Mouse (Mus musculus): ENCODE results near the gene Swap70.

DNA sequence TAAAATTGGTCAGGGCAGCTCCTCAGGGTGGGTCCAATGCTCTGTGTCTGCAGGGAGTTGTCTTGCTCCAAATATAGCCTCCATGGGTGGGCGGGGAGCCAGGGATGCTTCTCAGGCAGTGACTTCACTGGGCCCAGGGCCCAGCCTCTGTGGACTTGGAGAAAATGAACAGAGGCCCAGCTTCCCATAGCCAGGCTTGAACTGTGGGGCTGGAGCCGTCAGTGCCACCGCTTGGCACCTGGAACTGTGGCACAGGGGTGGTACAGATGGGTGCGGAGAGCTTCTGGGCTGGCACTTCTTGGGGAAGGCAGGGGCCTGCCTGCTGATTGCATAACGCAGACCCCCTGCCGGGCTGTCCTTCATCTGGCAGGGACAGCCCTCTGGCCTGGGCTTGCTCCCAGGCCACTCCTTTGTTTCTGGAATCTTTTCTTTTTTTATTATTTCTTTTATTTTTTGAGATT is 67.2 kb downstream of the Swap70 start:
- TF ChIP-seq EP300 (IDR thresholded peaks at IDR 0.05) (no peak), CTCF (IDR thresholded peaks at IDR 0.05) (no peak)

All from lung, postnatal 0 days (tissue).